Mouse (Mus musculus) ZHBTc4 (cell line): ENCODE results near the gene Ilkap.

Experiments used
- DNase-seq: peaks from one replicate; pipeline ENCODE4 v3.0.0-alpha.2; 2011; ENCODE audit warnings: low read depth, low spot score

The Ilkap gene

DNA sequence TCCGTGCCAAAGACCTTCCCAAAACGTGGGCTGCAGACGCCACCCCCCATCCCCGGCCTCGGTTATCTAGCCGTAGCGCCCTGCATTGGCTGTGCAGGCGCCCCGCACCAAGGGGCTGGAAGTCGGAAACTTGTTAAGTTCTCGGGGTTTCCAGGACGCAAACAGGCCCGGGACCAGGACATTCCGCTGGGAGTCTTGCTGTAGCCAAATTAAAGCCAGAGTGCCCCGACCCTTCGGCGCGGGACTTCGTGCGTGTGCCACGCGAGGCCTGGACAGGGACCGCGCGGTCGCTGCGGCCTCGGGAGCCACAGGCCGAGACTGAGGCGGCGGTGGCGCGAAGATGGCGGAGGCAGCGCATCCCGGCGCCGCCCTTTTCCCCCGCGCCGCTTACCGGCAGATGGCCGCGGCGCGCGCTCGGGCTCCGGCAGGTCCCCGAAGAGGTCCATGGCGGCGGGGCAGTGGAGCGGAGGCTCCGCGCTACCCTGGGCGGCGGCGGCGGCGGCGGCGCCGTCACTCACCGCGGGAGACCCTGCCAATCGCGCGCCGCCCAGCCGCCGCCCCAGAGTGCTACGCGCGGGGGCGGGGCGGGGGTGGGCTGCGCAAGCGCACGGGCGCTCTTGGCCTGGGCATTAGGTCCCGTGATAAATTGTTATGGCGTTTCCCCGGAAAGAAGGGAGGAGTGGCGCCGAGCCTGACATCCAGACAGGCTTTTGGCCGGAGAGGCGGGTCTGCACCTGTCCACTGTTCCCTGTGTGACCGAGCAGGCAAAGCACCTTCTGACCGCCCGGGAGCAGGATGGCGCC, at the start of gene Ilkap:
Ilkap (minus strand) TSS at position 556 of the 803 bp plus-strand sequence.
- DNase-seq: peak; percentile 94

- no peak for DNase-seq
Measured at GRCm38 (mm10) chr1:91446511-91446910, 47.9 kb upstream of the Ilkap start.

- DNase-seq: no peak
Measured at GRCm38 (mm10) chr1:91446060-91446459, 47.4 kb upstream of the Ilkap start.

DNA sequence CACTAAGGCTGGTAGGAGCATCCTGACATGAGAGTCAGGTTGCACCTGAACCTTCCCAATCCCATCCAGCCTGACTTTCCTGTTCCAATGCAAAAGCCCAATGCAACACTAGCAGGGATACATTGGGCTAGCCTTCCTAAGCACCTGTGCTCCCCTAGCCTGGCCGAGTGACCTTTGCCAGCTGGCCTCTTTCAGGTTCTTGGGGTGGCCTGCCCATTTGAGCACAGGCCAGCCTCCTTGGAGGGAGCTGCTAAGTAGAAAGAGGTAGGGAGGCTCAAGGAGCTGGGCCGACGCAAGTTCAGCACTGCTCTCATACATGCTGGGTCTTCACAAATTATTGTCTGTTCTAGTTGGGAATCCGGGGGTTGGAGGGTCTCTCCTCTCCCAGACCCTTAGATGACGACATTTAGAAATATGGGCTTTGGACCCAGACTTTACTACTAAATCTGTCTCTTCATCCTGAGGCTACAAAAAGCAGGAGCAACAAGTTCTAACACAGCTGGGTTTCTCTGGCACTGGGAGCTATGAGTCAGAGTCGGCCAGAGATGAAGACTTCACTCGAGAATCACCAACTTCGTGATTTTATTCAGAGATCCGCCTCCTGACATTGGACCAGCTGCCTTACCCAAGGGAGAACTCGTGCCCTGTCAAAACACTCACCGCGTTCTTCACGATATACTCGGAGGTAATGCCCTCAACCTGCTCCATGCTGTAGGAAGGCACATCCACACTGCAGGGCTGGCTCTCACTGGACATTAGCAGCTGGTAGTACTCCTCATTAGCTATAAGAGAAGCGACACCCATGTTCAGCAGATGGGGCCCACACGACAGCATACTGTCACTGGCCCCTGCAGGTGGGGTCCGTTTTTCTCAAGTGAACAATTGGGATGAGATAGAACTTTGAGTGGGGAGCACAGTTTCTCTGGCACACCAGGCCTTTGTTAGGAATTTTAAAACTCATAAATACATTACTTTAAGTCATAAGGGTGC, 46.5 kb upstream of the Ilkap start:
- DNase-seq: no peak

- no peak for DNase-seq
Measured at GRCm38 (mm10) chr1:91442350-91442990, 43.9 kb upstream of the Ilkap start.

DNA sequence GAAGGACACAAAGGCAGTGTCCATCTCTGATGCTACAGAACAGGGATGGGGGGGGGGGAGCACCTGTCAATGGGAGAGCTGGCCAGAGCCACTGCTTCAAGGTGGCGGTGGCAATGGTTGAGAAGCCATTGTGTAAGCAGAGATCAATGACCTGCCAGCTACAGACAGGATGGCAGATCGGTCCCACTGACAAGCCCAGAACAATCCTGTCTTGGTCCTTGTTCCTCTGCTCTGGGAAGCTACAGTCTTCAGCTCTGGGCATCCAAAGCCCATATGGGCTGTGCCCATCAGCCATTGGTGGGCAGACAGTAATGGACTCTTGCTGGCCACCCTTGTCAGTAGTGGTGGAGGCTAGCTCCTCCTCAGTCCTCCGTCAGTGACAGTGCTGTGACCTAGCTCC, 43.2 kb upstream of the Ilkap start:
- DNase-seq: no peak

GRCm38 (mm10) chr1:91439776-91440175, 41.2 kb upstream of the Ilkap start:
- no peak for DNase-seq

DNA sequence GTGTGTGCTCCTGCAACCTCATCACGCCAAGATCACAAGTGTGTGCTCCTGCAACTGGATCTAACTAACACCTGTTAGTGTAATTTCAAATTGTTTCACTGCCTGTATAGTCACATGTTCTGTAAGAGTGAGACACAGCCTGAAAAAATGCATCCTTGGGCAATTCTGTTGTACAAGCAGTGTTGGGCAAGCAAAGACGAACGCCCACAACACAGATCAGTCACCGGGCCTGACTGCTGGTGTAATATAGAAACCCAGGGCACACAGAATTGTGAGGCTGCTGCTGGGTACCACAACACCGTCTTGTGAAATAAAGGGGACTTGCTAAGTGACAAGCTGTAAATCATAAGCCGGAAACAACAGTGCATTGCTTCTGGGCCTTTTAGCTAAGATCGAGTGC, 39.0 kb upstream of the Ilkap start:
- no peak for DNase-seq

- no peak for DNase-seq
Measured at GRCm38 (mm10) chr1:91437083-91437400, 38.4 kb upstream of the Ilkap start.

- DNase-seq: no peak
Measured at GRCm38 (mm10) chr1:91436380-91437082, 37.9 kb upstream of the Ilkap start.

- no peak for DNase-seq
Measured at GRCm38 (mm10) chr1:91435606-91436130, 37.1 kb upstream of the Ilkap start.

- no peak for DNase-seq
Measured at GRCm38 (mm10) chr1:91434905-91435304, 36.3 kb upstream of the Ilkap start.

GRCm38 (mm10) chr1:91430761-91431160, 32.1 kb upstream of the Ilkap start:
- DNase-seq: no peak

GRCm38 (mm10) chr1:91429212-91429611, 30.6 kb upstream of the Ilkap start:
- no peak for DNase-seq

DNA sequence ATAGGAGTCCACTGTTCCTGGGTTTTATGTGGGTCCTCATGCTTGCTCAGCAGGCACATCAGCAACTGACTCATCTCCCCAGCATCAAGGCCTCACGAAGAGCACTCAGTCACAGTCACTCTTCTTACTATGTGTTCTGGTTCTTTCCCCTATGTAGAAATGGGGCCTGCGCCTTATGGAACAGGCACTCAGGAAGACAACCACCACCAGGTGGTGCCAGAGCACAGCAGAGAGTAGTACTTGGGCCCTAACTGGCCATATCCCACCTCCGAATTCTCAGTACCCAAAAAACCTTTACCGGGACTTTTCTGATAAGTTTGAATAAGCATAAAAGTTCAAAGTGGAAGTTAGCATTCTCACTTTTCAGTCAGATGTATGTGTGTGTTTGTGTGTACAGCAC, 30.0 kb upstream of the Ilkap start:
- peak; percentile 80 for DNase-seq

DNA sequence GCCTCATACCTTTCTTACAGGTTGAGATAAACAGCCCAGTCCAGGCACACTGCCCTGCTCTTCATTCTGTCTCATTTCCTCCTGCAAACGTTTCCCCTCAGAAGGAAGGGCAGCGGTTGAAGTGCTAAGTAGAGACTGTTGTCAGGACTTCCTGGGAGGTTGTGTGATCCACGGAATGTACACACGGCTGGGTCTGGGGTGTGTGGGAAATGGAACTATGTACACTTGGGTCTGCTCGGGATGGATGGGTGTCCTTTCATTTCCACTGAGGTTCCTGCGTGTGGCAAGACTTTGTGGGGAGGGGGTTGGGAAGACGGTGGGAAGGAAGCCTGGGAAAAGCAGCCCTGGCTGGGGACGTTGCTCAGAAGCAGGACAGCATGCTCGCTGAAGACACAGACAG, 27.8 kb upstream of the Ilkap start:
- no peak for DNase-seq

DNA sequence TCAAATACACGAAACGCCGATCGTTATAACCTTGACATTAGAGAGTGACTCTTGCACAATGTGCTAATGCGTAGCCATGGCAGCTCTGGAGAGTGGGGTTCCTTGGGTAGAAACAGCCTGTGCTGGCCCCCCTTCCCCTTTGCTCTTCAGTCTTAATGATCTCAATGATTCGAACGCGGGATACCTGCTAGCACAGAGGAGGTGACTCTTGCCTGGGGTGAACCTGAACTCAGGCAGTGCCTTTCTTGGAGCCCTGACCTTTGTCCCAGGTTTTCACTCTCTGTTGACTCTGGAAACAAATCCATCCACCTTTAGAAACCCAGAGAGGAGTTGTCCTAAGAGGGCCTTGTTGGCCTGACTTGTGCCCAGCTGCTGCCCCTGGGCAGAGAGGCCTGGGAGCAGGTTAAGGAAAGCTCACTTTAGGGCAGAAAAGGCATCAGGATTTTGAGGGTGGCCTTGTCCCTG, 22.0 kb upstream of the Ilkap start:
- no peak for DNase-seq

DNA sequence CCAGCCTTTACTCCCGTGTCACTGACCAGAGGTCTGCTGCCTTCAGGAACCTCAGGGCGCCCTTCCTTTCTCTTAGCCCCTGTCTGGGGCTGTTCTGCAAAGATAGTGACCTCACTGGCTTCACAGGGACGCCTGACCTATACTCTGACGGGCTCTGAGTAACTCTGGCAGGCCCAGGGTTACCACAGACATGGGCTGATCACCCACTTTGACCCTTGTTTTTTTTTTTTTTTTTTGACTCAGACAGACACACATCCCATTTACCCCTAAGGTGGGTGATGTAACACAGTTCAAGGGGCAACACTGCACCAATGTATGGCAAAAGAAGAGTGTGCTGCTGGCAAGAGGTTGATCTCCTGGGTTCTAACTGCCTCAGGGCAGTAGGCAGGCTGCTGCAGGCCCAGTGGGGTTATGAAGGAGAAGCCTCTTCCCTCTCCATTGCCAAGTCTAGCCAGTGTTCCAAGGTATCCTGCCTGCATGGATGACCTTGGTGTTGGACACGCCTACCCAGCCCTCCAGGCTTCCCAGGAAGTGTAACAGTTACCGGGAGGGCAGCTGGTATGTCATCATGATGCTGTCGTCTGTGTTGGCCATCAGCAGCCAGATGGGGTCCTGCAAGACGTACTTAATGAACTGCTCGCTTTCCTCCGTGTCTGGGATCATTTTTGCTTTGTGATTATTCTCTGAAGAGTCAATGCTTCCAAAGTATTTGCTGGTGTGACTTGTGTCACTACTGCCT, 21.4 kb upstream of the Ilkap start:
- peak; percentile 45 for DNase-seq

- peak; percentile 5 for DNase-seq
Measured at GRCm38 (mm10) chr1:91417991-91418390, 19.4 kb upstream of the Ilkap start.

DNA sequence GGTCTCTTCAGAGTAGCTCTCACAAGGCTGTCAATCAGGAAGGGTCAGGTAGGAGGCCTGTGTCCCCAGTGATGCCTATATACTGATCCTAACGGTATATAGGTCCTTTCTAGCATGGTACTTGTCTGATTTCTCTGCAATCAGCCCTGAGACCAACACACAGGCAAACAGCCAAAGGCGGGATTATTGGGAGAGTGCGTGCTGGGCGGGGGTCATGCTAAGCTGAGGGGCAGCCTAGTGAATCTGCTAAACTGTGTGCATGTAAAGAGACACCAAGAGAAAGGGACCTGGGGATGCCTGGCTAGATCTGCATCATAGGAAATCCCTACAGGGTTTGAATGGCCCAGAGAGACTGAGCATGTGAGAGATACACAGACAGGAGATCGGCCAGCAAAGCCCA, 16.7 kb upstream of the Ilkap start:
- peak; percentile 4 for DNase-seq
